Mouse (Mus musculus) forebrain, embryonic 12.5 days (tissue): ENCODE data around the gene Tubb2b. TPM values are rescaled to one million over a fixed set of nuclear protein-coding genes. Genes with fewer than 3 reads are reported as not detected.

ENCODE experiments used
- ATAC-seq: fragments of 200-750 bp; cut with Nextera tagmentation; 2 replicates; pipeline ENCODE4 v1.8.0; 2017; ENCODE audit warnings: moderate TSS enrichment; ENCODE audit not compliant: low FRiP score
- H3K27ac ChIP-seq: fragments of 300-500 bp; sonication (generic); 2 replicates; pipeline ENCODE4 v1.5.1; 2016; ENCODE audit warnings: mild to moderate bottlenecking
- H3K27me3 ChIP-seq: fragments of 300-500 bp; sonication (generic); 2 replicates; pipeline ENCODE4 v1.6.1; 2016; ENCODE audit warnings: mild to moderate bottlenecking
- H3K36me3 ChIP-seq: fragments of 300-500 bp; sonication (generic); replicated peaks from 2 replicates; pipeline ENCODE4 v1.6.1; 2016; ENCODE audit warnings: mild to moderate bottlenecking
- H3K4me1 ChIP-seq: fragments of 300-500 bp; sonication (generic); 2 replicates; pipeline ENCODE4 v1.6.1; 2016
- H3K4me2 ChIP-seq: fragments of 300-500 bp; sonication (generic); 2 replicates; pipeline ENCODE4 v1.6.1; 2016; ENCODE audit warnings: mild to moderate bottlenecking, moderate library complexity
- H3K4me3 ChIP-seq: fragments of 300-500 bp; sonication (generic); replicated peaks from 2 replicates; pipeline ENCODE4 v1.5.1; 2016; ENCODE audit warnings: mild to moderate bottlenecking
- H3K9ac ChIP-seq: fragments of 300-500 bp; sonication (generic); 2 replicates; pipeline ENCODE4 v1.6.1; 2016; ENCODE audit warnings: mild to moderate bottlenecking
- H3K9me3 ChIP-seq: fragments of 300-500 bp; sonication (generic); 2 replicates; pipeline ENCODE4 v1.6.1; 2016
- WGBS: fragments of 180-500 bp; shearing (Covaris S2); methylation state at CpG from one replicate; pipeline ENCODE4 v1.1.7; 2016; 5-methylcytosine and 5-hydroxymethylcytosine counted together
- polyA plus RNA-seq: library from polyadenylated mRNA; unstranded; fragments of >200 nt; fragmentation: Nextera tagmentation; extraction: Ambion mirVana; gene quantifications from 2 replicates; pipeline ENCODE4 v1.2.1, GENCODE M21; 2016

Tubb2b gene
- polyA plus RNA-seq, 1 experiment from 2014 or later = 311 TPM

DNA sequence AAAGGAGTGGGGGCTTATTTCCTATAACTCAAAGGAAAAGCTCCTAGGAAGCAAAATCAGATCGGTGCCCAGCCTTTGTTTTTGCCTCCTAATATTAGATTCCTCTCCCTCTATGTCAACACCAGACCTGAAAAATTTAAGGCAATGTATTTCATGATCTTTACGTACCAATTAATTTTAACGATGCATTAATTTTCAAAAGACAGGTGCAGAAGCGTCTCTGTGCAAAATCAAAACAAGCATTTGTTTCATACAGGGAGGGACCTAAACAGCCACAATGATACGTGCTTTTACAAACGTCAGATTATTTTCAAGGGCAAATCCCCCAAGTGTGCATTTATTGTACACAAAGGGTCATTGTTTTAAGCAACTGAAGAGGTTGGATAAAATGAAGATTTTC, 2.6 kb upstream of the Tubb2b start:
- Histone ChIP-seq H3K36me3 (peaks cover 9% of the 10 kb centered on the region), H3K4me3 (peak overlapping the region; percentile 88), H3K27me3 (no peaks in the 10 kb centered on the region), H3K4me1 (peaks cover 57% of the 10 kb centered on the region), H3K4me2 (peak overlapping the region; percentile 85), H3K9ac (peak overlapping the region; percentile 97), H3K27ac (peak overlapping the region; percentile 100), H3K9me3 (no peaks in the 10 kb centered on the region)
- WGBS = 6% methylated on average over 6 of the region's 6 CpGs
- ATAC-seq = no peak

DNA sequence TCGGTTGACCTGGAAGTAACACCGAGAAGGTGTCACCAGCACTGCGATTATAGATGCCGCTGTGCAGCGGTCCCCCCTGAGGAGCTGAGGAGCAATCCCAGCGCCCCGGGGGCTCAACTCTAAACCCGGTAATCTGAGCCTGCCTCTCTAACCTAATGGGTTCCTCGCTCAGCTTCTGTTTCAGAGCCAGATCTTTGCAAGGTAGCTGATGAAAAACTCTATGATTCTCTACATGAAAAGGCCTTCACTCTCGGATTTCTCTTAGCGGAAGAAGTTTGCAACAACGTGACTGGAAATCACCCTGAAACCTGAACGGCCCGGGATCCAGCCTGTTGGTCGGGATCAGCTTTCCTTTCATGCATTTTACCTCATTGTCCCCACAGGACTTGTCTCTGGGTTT, 2.0 kb upstream of the Tubb2b start:
- Histone ChIP-seq H3K4me1 (peaks cover 57% of the 10 kb centered on the region), H3K4me2 (peak overlapping the region; percentile 85), H3K27ac (peak overlapping the region; percentile 100), H3K9me3 (no peaks in the 10 kb centered on the region), H3K9ac (peak overlapping the region; percentile 97), H3K36me3 (peaks cover 10% of the 10 kb centered on the region), H3K27me3 (no peaks in the 10 kb centered on the region), H3K4me3 (peak overlapping the region; percentile 88)
- no peak for ATAC-seq
- 0% methylated on average over 15 of the region's 15 CpGs for WGBS

DNA sequence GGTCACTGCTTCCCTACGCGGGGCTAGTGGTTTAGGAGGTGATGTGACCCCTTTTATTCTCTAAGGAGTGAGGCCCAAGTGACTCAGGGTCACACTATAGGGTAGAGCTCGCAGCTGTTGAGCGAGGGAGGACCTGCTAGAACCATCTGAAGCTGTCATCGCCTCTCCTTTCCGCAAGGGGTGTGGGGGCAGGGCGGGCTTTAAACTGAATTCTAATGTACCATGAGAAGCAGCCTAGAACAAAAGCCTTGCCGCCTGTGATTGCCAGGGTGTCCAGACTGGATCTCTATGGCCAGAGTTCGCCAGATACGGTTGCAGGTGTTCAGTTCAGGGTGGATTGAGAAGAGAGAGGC, 1.4 kb upstream of the Tubb2b start:
- ATAC-seq = peak; percentile 39
- H3K27ac ChIP-seq = peak overlapping the region; percentile 100
- WGBS = under 1% methylated on average over 10 of the region's 10 CpGs
- H3K9me3 ChIP-seq = no peaks in the 10 kb centered on the region
- peak overlapping the region; percentile 85 for H3K4me2 ChIP-seq
- H3K36me3 ChIP-seq = peaks cover 14% of the 10 kb centered on the region
- peak overlapping the region; percentile 97 for H3K9ac ChIP-seq
- peaks cover 53% of the 10 kb centered on the region for H3K4me1 ChIP-seq
- no peaks in the 10 kb centered on the region for H3K27me3 ChIP-seq
- peak overlapping the region; percentile 88 for H3K4me3 ChIP-seq

DNA sequence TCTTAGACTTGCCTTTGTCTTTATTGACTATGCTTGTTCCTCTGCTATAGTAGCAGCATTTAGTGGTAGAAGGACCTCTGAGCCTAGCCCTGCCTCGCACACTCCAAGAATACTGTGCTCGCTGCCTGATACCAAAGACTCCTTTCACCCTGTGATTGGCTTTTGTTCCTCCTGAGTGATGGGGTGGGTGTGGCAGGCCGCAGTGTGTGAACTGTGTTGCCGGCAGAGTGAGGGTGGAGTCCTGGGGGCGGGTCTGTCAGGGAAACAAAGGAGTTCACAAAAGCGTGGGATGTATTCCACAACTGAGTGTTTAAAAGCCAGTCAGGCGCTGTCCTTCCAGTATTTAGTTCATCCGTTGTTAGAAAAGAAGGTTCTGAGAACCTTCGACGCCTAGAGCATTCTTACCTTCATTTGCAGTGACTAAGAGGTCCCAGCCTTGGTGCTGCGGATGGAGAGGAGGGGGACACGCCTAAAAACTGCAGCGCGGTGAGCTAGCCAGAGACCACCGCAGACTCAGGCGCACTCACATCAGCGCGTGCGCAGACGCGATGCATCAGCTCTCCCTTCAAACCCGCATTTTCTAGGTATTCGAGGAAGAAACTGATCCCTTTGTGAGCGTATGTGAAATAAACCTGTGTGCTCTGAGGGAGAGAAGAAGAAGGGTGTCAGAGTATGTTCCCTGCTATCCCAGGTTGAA, 893 bp upstream of the Tubb2b start:
- peak overlapping the region; percentile 85 for H3K4me2 ChIP-seq
- peak overlapping the region; percentile 88 for H3K4me3 ChIP-seq
- peak; percentile 69 for ATAC-seq
- H3K9me3 ChIP-seq = no peaks in the 10 kb centered on the region
- no peaks in the 10 kb centered on the region for H3K27me3 ChIP-seq
- peak overlapping the region; percentile 97 for H3K9ac ChIP-seq
- H3K36me3 ChIP-seq = peaks cover 18% of the 10 kb centered on the region
- peak overlapping the region; percentile 100 for H3K27ac ChIP-seq
- under 1% methylated on average over 24 of the region's 24 CpGs for WGBS
- peaks cover 52% of the 10 kb centered on the region for H3K4me1 ChIP-seq

DNA sequence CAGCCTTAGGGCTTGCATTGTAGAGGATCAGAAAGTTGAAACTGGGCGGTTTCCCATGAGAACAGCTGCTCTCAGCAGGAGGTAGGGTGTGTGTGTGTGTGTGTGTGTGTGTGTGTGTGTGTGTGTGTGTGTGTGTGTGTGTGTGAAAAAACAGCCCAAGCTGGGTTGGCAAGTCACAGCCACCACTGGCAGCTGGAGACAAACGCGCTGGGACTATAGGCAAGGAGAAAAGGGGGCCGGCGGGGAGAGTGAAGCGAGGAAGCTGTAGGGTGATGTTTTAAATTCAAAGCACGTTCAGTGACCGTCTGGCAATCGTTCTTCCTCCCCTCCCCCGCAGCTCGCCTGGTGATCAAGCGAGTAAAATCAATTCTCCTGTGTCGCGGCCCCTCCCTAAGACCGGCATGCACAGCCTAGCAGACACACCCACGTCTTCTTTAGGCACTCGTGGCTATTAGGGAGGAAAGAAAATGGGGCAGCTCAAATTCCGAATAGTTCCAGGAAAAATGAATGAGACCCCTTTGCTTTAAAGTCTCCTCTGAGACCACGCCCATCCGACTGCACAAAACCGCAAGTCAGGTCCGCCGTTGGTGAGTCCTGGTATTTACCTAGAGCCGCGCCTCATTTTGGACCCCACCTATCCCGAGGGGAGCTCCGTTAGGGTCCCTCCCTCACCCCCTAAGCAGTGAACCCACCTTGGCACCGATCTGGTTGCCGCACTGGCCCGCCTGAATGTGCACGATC, 611 bp downstream of the Tubb2b start:
- peak; percentile 12 for ATAC-seq
- WGBS = 0% methylated on average over 31 of the region's 31 CpGs
- no peaks in the 10 kb centered on the region for H3K27me3 ChIP-seq
- peak overlapping the region; percentile 85 for H3K4me2 ChIP-seq
- peak overlapping the region; percentile 100 for H3K27ac ChIP-seq
- peak overlapping the region; percentile 88 for H3K4me3 ChIP-seq
- H3K9me3 ChIP-seq = no peaks in the 10 kb centered on the region
- H3K36me3 ChIP-seq = peaks cover 31% of the 10 kb centered on the region
- peak overlapping the region; percentile 97 for H3K9ac ChIP-seq
- peaks cover 51% of the 10 kb centered on the region for H3K4me1 ChIP-seq

DNA sequence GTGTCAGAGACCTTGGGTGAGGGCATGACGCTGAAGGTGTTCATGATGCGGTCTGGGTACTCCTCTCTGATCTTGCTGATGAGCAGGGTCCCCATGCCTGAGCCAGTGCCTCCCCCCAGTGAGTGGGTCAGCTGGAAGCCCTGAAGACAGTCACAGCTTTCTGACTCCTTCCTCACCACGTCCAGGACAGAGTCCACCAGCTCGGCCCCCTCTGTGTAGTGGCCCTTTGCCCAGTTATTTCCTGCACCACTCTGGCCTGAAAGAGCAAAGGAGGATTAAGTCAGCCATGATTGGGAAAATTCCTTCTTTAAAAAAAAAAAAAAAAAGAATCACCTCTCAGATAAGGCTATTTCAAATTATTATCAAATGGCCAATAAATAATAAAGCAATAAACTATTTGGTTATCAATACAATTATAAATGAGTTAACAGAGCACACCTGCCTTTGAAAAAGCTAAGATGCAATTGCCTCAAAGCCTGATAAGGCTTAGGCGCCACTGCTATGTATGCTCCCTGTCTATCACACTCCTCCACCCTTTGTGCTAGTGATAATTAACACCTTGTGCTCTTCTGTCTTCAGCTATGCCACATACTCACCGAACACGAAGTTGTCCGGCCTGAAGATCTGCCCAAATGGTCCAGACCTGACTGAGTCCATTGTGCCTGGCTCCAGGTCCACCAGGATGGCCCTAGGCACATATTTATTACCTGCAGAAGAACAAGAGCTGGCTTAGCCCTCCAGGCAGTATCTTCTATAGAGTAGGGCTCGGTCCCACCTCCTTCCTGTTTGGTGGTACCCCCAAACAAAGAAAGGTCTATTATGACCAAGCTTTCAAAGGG, 1.8 kb downstream of the Tubb2b start:
- peak overlapping the region; percentile 85 for H3K4me2 ChIP-seq
- peak overlapping the region; percentile 100 for H3K27ac ChIP-seq
- no peak for ATAC-seq
- no peaks in the 10 kb centered on the region for H3K9me3 ChIP-seq
- 48% methylated on average over 9 of the region's 9 CpGs for WGBS
- peaks cover 43% of the 10 kb centered on the region for H3K36me3 ChIP-seq
- H3K4me3 ChIP-seq = peak overlapping the region; percentile 88
- no peaks in the 10 kb centered on the region for H3K27me3 ChIP-seq
- H3K4me1 ChIP-seq = peaks cover 57% of the 10 kb centered on the region
- peak overlapping the region; percentile 97 for H3K9ac ChIP-seq

DNA sequence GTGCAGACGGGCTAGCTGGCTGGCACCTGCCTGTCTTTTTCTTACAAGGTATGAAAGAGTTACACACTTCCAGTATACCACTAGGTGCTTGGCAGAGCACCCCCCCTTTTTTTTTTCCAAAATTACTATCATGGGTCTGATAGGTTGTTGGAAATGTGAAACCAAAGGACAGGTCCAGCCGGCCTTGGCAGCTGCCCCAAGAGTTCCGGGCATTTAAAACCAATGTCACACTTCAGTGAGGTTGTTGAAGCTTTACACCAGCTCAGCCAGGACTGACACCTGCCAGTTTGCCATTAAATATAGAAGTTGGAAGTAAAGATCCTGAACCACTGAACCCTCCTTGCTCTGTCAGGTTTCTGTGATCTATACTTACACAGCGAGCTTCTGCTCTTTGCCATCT, 4.6 kb downstream of the Tubb2b start:
- H3K9ac ChIP-seq = peak overlapping the region; percentile 42
- H3K27ac ChIP-seq = no peak overlapping the region
- peaks cover 52% of the 10 kb centered on the region for H3K4me1 ChIP-seq
- no peaks in the 10 kb centered on the region for H3K27me3 ChIP-seq
- H3K9me3 ChIP-seq = no peaks in the 10 kb centered on the region
- H3K4me2 ChIP-seq = peak overlapping the region; percentile 70
- peaks cover 67% of the 10 kb centered on the region for H3K36me3 ChIP-seq
- H3K4me3 ChIP-seq = peak overlapping the region; percentile 37
- 74% methylated on average over 4 of the region's 4 CpGs for WGBS
- ATAC-seq = no peak

DNA sequence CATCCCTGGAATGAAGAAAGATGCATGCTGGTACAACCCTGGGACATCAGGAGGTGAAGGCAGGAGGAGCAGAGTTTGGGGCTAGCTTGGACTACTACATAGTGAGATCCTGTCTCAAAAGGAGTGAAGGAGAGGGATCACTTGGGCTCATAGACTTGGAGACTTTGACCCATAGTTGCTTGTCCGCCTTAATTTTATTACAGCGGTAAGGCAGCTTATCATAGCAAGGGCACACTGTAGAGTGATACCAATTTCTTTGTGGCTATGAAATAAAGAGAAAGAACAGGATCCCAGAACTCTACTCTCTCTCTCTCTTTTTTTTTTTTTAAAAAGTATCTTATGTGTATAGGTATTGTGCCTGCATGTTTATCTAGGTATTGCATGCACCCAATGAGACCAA, 9.7 kb downstream of the Tubb2b start:
- H3K27me3 ChIP-seq = no peaks in the 10 kb centered on the region
- H3K4me3 ChIP-seq = no peak overlapping the region
- H3K9me3 ChIP-seq = no peaks in the 10 kb centered on the region
- 100% methylated on average over 2 of the region's 2 CpGs for WGBS
- no peak overlapping the region for H3K9ac ChIP-seq
- H3K36me3 ChIP-seq = peaks cover 55% of the 10 kb centered on the region
- H3K4me2 ChIP-seq = no peak overlapping the region
- no peak for ATAC-seq
- peaks cover 36% of the 10 kb centered on the region for H3K4me1 ChIP-seq
- no peak overlapping the region for H3K27ac ChIP-seq

DNA sequence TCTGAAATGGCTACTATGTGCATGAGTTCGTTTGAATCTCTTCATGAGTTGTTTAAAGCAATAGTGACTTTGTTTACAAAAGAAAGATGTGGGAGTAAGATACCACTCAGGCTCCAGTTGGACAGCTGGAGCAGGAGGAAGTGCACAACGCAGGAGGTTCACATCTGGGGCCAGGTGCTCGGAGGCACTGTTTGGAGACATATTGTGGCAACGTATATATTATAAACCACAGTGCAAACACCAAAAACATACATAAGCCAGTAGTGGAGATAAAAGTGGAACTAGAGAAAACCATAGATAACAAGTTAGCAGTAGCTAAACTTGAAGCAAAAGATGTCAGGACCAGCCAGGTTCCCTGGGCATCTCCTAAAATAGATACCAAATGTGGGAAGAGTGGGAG, 10.9 kb downstream of the Tubb2b start:
- Histone ChIP-seq H3K27ac (no peak overlapping the region), H3K9ac (no peak overlapping the region), H3K9me3 (no peaks in the 10 kb centered on the region), H3K4me3 (no peak overlapping the region), H3K4me1 (peaks cover 24% of the 10 kb centered on the region), H3K4me2 (no peak overlapping the region), H3K36me3 (peaks cover 44% of the 10 kb centered on the region), H3K27me3 (no peaks in the 10 kb centered on the region)
- no peak for ATAC-seq
- 89% methylated on average over 4 of the region's 4 CpGs for WGBS

DNA sequence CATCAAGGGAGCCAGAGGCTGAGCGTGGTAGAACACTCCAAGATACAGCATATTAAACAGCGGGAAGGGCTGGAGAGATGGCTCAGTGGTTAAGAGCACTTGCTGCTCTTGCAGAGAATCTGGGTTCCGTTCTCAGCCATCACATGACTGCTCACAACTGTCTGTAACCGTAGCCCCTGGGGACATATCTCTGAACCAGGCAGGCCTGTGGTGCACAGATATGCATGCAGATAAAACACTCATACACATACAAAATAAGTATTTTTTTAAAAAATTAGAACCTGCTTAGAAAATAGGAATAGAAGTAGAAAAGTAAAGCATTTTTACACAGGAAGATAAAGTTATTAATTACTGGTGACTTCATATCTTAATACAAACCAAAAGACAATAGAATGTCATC, 11.4 kb downstream of the Tubb2b start:
- no peak overlapping the region for H3K4me2 ChIP-seq
- ATAC-seq = no peak
- WGBS = 86% methylated on average over 4 of the region's 4 CpGs
- H3K27me3 ChIP-seq = no peaks in the 10 kb centered on the region
- H3K9ac ChIP-seq = no peak overlapping the region
- H3K4me1 ChIP-seq = peaks cover 19% of the 10 kb centered on the region; the same call in 1 of the 2 replicates
- H3K27ac ChIP-seq = no peak overlapping the region
- H3K4me3 ChIP-seq = no peak overlapping the region
- H3K36me3 ChIP-seq = peaks cover 38% of the 10 kb centered on the region
- H3K9me3 ChIP-seq = no peaks in the 10 kb centered on the region

DNA sequence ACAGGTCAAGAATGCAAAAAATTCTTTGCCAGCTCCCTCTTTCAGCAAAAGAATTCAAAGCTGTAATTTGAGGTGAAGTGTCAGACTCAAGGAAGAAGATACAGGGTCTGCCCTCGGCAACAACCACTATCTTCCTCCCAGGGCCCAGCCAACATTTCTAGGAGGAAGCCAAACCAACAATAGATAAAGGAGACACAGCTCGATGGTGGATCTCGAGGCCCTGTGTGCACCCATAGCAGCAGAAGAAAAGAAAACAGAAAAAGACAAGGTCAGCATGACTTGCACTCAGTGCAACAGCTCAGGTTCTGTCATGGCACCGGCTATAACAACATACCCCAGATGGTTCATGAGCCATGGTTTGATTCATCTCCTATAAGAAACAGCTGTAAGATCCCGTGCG, 13.8 kb downstream of the Tubb2b start:
- H3K9me3 ChIP-seq = no peaks in the 10 kb centered on the region
- peaks cover 18% of the 10 kb centered on the region for H3K36me3 ChIP-seq
- H3K27ac ChIP-seq = no peak overlapping the region
- H3K9ac ChIP-seq = no peak overlapping the region
- no peaks in the 10 kb centered on the region for H3K27me3 ChIP-seq
- WGBS = 88% methylated on average over 6 of the region's 6 CpGs
- 0 out of 2 replicates have a peak, but pooled peaks cover 2% of the 10 kb centered on the region for H3K4me1 ChIP-seq
- ATAC-seq = no peak
- H3K4me2 ChIP-seq = no peak overlapping the region
- H3K4me3 ChIP-seq = no peak overlapping the region

DNA sequence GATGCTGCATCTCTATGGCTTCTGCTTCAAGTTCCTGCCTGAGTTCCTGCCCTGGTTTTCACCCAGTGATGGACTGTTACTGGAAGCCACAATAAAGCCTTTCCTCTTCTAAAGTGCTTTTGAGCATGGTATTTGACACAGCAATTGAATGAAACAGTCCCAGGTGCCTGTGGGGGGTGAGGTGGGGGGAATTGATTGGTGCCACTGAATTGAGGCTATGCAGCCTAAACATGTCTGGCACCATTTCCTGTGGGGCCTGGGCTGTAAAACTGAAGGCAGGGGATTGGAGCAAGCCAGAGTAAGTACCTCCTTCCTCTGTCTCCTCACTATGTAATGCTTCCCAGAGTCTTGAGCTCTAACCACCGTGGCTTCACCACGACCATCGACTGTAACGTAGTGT, 15.6 kb downstream of the Tubb2b start:
- Histone ChIP-seq H3K27me3 (no peaks in the 10 kb centered on the region), H3K4me3 (no peak overlapping the region), H3K4me1 (0 out of 2 replicates have a peak, but pooled peaks cover 6% of the 10 kb centered on the region), H3K27ac (no peak overlapping the region), H3K9me3 (no peaks in the 10 kb centered on the region), H3K36me3 (peaks cover 4% of the 10 kb centered on the region; the same call in 1 of the 2 replicates), H3K9ac (no peak overlapping the region), H3K4me2 (no peak overlapping the region)
- 88% methylated on average over 4 of the region's 4 CpGs for WGBS
- ATAC-seq = no peak
